Mouse (Mus musculus) CH12F3 (cell line): ENCODE results near the gene Ehd2.

Experiments used
- in situ Hi-C: fragments of 300-500 bp; cut with MboI; formaldehyde crosslinking; loops from 2 replicates; pipeline ENCODE4 v1.14.3; 2020; ENCODE audit warnings: low sequenced_read_pairs

Gene Ehd2

DNA sequence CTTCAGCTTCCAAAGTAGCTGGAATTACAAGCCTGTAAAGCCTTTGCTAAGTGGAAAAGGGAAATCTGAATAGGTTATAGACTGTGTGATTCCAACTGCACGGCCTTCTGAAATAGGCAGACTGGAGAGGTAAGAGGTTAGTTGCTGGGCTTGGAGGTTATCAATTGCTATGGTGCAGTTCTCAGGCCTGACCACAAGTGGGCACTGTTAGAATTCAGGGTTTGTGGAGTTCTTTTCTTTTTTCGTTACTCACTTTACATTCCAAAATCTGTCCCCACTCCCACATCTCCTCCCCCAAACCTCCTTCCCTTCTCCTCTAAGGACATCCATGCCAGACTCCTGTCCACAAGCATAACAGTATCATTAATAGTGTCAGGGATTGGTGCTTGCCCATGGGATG lies 53.1 kb downstream of the Ehd2 start:
- in situ Hi-C loops, result no loop called here

DNA sequence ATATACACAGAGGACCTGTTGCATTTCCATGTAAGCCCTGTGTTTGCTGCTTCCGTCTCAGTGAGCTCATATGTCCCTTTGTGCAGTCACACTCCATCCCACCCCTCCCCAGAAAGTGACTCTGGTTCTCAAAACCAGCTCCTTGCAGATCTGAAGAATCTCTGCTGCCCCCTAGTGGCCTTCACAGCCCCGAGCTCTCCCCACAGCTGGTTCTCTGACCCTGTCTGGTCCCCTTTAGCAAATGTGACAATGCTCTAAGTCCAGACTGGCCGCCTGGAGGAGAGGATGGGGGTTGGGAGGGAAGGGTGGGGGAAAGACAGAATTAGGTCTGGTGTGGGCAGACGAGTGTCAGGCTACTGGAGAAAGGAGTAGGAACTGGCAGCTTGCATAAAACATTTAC lies 55.2 kb downstream of the Ehd2 start:
- in situ Hi-C loops, result no loop called here

DNA sequence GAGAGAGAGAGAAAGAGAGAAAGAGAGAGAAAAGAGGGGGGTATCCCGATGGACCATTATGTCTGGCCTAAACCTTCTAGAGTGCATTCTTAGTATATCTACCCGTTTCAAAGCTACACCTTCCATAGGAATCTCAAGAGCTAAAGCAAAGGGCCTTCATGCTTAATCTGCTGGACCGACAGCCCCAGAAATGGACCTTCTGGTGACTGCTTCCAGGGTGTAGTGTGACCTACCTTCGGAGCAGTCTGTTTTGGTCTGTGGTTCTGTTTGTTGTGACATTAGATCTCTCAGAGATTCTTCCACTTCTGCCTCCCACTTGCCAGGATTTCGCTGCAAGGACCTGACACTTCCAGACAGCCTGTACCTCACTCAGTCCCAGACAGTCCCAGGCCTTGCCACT lies 56.8 kb downstream of the Ehd2 start:
- in situ Hi-C loops, result no loop called here

DNA sequence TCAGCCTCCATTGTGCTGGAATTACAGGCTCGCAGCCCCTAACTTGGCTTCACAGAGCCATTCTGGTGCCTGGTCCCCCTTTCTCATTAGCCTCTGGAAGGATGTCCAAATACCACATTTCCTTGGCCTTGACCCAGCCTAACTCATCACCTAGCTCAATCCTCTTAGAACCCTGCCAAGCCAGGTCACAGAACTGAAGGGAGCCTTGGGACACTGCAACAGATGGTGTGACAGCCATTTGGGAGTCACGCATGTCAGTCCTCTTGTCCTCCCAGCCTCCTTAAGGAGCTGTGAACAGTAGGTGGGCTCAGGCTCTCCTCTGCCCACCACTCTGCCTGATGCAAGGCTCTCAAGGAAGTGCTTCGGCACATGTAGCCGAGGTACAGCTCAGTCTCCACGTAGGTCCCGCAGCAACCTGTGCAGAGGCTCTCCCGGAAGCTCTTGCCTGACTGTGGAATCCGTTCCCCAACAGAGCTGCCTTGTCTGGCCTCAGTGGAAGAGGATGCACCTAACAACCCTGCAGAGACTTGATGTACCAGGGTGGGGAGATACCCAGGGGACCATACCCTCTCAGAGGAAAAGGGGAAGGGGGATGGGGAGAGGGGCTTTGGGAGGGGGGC lies 59.3 kb downstream of the Ehd2 start:
- in situ Hi-C loops, result no loop called here

DNA sequence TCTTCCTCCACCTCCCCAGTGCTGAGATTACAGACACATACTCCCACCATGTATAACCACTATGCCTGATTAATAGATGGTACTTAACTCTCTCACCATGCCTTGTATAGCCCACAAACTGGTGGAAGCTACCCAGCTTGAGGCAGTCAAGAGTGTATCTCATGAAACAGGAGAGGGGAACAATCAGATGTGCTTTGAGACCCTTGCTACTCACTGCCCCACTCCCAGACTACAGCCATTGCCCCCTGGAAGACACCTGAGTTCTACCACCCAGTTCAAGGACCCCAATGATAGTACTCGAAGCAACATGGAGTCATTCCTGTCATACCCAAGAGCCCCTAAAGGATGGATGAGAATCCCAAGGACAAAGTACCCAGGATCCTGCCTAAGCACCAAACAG lies 60.8 kb downstream of the Ehd2 start:
- in situ Hi-C loops, result no loop called here

DNA sequence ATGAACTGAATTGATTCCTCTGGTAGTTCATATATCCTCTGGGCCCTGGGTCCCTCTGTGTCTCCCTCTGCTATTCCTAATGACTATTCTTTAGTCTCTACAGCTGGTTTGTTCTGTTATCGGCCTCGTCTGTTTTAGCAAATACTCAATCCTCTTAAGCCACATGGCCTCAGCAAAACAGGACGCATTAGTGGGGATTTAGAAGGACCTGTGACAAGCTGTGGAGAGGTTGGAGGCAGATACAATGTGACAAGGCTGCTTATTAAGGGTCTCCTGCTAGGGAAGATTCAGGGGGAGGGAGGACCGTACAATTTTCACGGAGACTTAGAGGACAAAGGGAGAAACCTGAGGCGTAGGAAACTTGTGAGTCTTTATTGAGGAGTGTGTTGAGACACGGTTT lies 61.5 kb downstream of the Ehd2 start:
- in situ Hi-C loops, result no loop called here

DNA sequence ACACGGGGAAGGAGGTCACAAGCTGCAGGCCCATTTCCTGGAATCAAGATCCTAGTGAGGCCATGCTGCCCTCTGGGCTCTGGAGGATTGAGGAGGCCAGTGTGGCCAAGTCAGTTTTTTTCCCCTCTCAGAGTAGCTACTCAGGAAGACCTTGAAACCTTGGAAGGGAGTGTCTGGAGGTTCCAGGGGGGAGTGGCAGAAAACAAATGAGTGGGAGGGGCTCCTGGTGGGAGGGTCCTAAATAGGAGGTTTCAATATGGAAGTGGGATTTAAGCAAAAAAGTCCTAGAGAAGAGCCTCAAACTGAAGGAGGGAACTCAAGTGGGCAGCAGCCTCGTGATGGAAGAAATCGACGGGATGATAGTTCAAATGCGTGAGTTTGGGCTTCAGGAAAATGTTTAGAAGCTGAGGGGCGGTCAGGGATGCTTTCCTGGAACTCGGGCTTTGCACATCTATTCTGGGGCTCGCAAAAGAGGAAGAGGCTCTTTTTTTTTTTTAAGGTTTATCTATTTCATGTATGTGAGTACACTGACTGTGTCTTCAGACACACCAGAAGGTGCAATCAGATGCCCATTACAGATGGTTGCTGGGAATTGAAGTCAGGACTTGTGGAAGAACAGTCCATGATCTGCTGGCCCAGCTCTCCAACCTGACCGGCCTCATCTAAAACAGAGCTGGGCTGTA lies 65.9 kb downstream of the Ehd2 start:
- in situ Hi-C loops, result no loop called here
